Mouse (Mus musculus): ENCODE results near the gene Zbtb9. TPM values are rescaled to one million over a fixed set of nuclear protein-coding genes. Genes with fewer than 3 reads are reported as not detected.
A peak's percentile ranks its signal among the peaks of the same experiment; 100 is the strongest.
"Not testable (repeated sequence)": the region's sequence is repeated elsewhere in the genome, so short reads cannot be mapped to it uniquely, and the experiment has no call there.

The Zbtb9 gene
- polyA plus RNA-seq (2015; fragmentation: Nextera tagmentation; extraction: Ambion mirVana), result 11.1 and 12.1 TPM in 2 replicates

DNA sequence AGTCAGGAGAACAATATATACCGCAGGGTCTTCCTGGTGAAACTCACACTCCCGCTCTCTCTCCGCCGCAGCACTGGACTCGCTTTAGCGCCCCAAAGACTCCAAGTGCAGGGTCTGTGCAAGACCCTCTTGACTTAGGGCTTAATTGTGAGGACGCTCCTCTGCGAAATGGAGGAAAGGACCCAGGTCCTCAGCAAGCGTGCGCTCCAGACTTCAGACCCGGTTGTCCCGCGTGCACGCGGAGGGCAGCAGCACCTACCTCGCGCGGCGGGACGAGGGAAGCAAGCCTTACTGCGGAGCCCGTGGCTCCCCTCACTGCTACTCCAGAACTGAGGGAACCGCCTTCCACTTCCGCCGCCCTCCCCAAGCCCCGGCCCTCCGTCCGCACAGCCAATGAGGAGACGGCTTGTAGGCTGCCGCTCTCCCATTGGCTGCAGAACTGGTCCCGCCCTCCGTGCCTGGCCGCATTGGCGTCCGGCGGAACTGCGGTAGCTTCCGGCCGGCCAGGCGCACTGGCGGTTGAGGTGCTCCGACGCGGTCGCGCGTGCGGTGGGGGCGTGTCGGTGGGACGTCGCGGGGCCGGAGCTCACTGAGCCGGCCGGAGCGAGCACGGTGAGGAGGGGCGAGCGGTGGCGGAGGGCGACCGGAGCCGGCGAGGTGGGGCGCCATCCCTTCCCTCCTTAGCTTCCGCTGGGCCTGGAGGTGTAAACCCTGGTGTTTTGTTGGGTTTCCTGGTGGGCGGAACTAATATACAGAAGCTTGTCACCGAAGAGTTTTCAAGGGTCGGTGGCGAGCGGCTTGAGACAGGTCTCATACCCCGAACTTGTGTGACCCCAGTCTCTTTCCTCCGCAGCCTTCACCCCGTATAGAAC, at the start of gene Zbtb9:
Gene Zbtb9, plus strand, starts transcription at position 465 of the 872 bp plus-strand sequence.
- Histone ChIP-seq H3K9ac (ENCODE audit: low read depth, low read length) (peak within 1 kb of the TSS; percentile 79), H3K27me3 (ENCODE audit: insufficient read depth, low read length) (no peaks in the 10 kb centered on the region), H3K27ac (peak within 1 kb of the TSS; percentile 86), H3K36me3 (ENCODE audit: insufficient read depth, low read length) (peaks cover 10% of the 10 kb centered on the region; the same call in 1 of the 2 replicates), H3K4me1 (replicated peaks; ENCODE audit: insufficient read depth, low read length) (peaks cover 17% of the 10 kb centered on the region), H3K9me3 (replicated peaks; ENCODE audit: low read length) (no peaks in the 10 kb centered on the region), H3K4me3 (replicated peaks; ENCODE audit: low read depth, low read length) (peak within 1 kb of the TSS; percentile 80), H3K4me2 (ENCODE audit: low read length) (peak within 1 kb of the TSS; percentile 88)
- no peak for TF ChIP-seq CTCF (IDR thresholded peaks at IDR 0.05; ENCODE audit: low read depth)
- under 1% methylated on average over 73 of the region's 75 CpGs for WGBS
- DNase-seq (ENCODE audit: low spot score) (peak; percentile 99), ATAC-seq (replicated peaks; ENCODE audit: low FRiP score, low read depth) (peak; percentile 99)

DNA sequence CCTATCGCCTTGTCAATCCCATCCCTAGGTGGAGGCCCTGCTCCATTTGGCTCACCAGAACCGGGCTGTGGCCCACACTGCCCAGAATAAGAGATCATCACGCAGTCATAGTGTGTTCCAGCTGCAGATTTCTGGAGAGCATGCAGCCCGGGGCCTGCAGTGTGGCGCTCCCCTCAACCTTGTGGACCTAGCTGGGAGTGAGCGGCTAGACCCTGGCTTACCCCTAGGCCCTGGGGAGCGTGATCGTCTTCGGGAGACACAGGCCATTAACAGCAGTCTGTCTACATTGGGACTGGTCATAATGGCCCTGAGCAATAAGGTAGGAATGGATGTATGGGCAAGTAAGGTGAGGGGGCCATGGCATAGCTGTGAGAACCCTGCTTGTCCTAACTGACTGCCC, 47.6 kb upstream of the Zbtb9 start:
- not testable (repeated sequence) for H3K27me3 ChIP-seq (ENCODE audit: insufficient read depth, low read length); ATAC-seq (replicated peaks; ENCODE audit: low FRiP score, low read depth); H3K4me3 ChIP-seq (replicated peaks; ENCODE audit: low read depth, low read length); H3K9ac ChIP-seq (ENCODE audit: low read depth, low read length); H3K9me3 ChIP-seq (replicated peaks; ENCODE audit: low read length); H3K4me2 ChIP-seq (ENCODE audit: low read length); DNase-seq (ENCODE audit: low spot score); H3K27ac ChIP-seq; H3K4me1 ChIP-seq (replicated peaks; ENCODE audit: insufficient read depth, low read length)
- WGBS, result 95% methylated on average over 9 of the region's 9 CpGs
- 0 out of 2 replicates have a peak, but pooled peaks cover 11% of the 10 kb centered on the region for H3K36me3 ChIP-seq (ENCODE audit: insufficient read depth, low read length)

DNA sequence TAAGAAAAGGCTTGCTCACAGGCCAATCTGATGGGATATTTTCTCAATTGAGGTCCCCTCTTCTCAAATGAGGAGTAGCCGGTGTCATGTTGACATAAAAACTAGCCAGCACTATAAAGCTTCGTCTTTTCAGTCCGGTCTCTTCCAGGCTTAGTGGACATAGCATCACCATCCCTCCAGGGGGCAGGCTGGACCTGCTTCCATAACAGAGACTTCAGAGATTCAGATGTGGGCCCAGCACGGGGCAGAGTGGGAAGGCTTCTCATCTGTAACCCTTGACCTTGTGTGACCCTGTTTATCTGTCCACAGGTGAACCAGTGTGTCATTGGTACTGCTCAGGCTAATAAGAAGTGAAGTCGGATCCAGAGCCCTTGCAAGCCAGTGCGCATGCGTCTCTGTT, 41.2 kb upstream of the Zbtb9 start:
- DNase-seq (ENCODE audit: low spot score) (peak; percentile 71), ATAC-seq (replicated peaks; ENCODE audit: low FRiP score, low read depth) (0 out of 2 replicates have a peak, but pooled peaks have one; percentile 22)
- not testable (repeated sequence) for H3K27ac ChIP-seq; H3K9me3 ChIP-seq (replicated peaks; ENCODE audit: low read length); H3K4me3 ChIP-seq (replicated peaks; ENCODE audit: low read depth, low read length); H3K27me3 ChIP-seq (ENCODE audit: insufficient read depth, low read length); H3K9ac ChIP-seq (ENCODE audit: low read depth, low read length); H3K4me1 ChIP-seq (replicated peaks; ENCODE audit: insufficient read depth, low read length); H3K4me2 ChIP-seq (ENCODE audit: low read length)
- peak; percentile 70 for TF ChIP-seq CTCF (IDR thresholded peaks at IDR 0.05; ENCODE audit: low read depth)
- H3K36me3 ChIP-seq (ENCODE audit: insufficient read depth, low read length), result peaks cover 14% of the 10 kb centered on the region
- 60% methylated on average over 7 of the region's 7 CpGs for WGBS

- Histone ChIP-seq H3K4me1 (replicated peaks; ENCODE audit: insufficient read depth, low read length) (peaks cover 10% of the 10 kb centered on the region; the same call in 1 of the 2 replicates), H3K9ac (ENCODE audit: low read depth, low read length) (peak within 1 kb of the TSS; percentile 78), H3K36me3 (ENCODE audit: insufficient read depth, low read length) (peaks cover 14% of the 10 kb centered on the region), H3K27me3 (ENCODE audit: insufficient read depth, low read length) (no peaks in the 10 kb centered on the region), H3K4me3 (replicated peaks; ENCODE audit: low read depth, low read length) (peak within 1 kb of the TSS; percentile 82), H3K4me2 (ENCODE audit: low read length) (peak within 1 kb of the TSS; percentile 97), H3K27ac (peak within 1 kb of the TSS; percentile 80), H3K9me3 (replicated peaks; ENCODE audit: low read length) (no peaks in the 10 kb centered on the region)
- peak; percentile 23; the same call in 1 of the 2 replicates for TF ChIP-seq CTCF (IDR thresholded peaks at IDR 0.05; ENCODE audit: low read depth)
- under 1% methylated on average over 27 of the region's 43 CpGs for WGBS
- ATAC-seq (replicated peaks; ENCODE audit: low FRiP score, low read depth), result peak; percentile 79
- DNase-seq (ENCODE audit: low spot score), result peak; percentile 96
Measured at GRCm38 (mm10) chr17:26932839-26933398, 40.0 kb upstream of the Zbtb9 start, which contains the start of gene Phf1. TSS of gene Phf1 (plus strand) at chr17:26933052.

DNA sequence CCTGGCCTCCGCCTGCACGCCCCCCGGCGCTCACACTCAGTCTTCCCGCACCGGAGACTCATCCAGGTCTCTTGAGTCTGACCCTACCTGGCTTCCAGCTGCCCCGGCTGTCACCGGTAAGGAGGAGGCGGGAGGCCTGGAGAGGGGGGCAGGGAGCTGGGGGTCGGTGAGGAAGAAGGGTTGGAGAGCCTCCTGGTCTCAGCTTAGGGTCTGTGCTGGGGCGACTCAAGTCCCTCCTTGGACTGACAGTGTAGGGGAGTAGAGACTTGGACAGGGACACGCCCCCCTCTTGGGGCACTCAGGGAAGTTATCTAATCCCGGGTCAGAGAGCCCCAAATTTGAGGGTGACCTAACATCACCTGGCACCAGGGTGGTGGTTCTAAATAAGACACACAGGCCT, 39.5 kb upstream of the Zbtb9 start:
- no peaks in the 10 kb centered on the region for H3K27me3 ChIP-seq (ENCODE audit: insufficient read depth, low read length)
- peaks cover 15% of the 10 kb centered on the region for H3K4me1 ChIP-seq (replicated peaks; ENCODE audit: insufficient read depth, low read length)
- H3K9me3 ChIP-seq (replicated peaks; ENCODE audit: low read length), result no peaks in the 10 kb centered on the region
- ATAC-seq (replicated peaks; ENCODE audit: low FRiP score, low read depth) (peak; percentile 5; the same call in 1 of the 2 replicates), DNase-seq (ENCODE audit: low spot score) (no peak)
- peak overlapping the region; percentile 97 for H3K4me2 ChIP-seq (ENCODE audit: low read length)
- peak overlapping the region; percentile 80 for H3K27ac ChIP-seq
- TF ChIP-seq CTCF (IDR thresholded peaks at IDR 0.05; ENCODE audit: low read depth), result no peak
- WGBS, result 3% methylated on average over 13 of the region's 13 CpGs
- peak overlapping the region; percentile 82 for H3K4me3 ChIP-seq (replicated peaks; ENCODE audit: low read depth, low read length)
- peaks cover 14% of the 10 kb centered on the region for H3K36me3 ChIP-seq (ENCODE audit: insufficient read depth, low read length)
- peak overlapping the region; percentile 78 for H3K9ac ChIP-seq (ENCODE audit: low read depth, low read length)
